Mouse (Mus musculus): ENCODE data around the gene Zfp354a. TPM values are rescaled to one million over a fixed set of nuclear protein-coding genes. Genes with fewer than 3 reads are reported as not detected.
"Not testable (repeated sequence)": the region's sequence is repeated elsewhere in the genome, so short reads cannot be mapped to it uniquely, and the experiment has no call there.

Zfp354a gene
- polyA plus RNA-seq, 1 experiment from 2014 or later = 9.1 TPM

GRCm38 (mm10) chr11:51035951-51036350 lies 23.1 kb upstream of the Zfp354a start:
- Histone ChIP-seq H3K27ac (ENCODE audit: low read depth) (no peak overlapping the region), H3K4me1 (replicated peaks; ENCODE audit: control insufficient read depth, insufficient read depth, low read length) (no peaks in the 10 kb centered on the region), H3K9ac (ENCODE audit: low read length) (no peak overlapping the region), H3K4me3 (ENCODE audit: low read depth, low read length) (no peak overlapping the region), H3K4me2 (ENCODE audit: low read length) (no peak overlapping the region), H3K27me3 (replicated peaks; ENCODE audit: control insufficient read depth, insufficient read depth, low read length) (no peaks in the 10 kb centered on the region), H3K36me3 (ENCODE audit: control insufficient read depth, insufficient read depth, low read length) (no peaks in the 10 kb centered on the region), H3K9me3 (ENCODE audit: control insufficient read depth, low read length) (no peaks in the 10 kb centered on the region)
- 70% methylated on average over 2 of the region's 2 CpGs for WGBS
- no peak for ATAC-seq (replicated peaks; ENCODE audit: low FRiP score, low TSS enrichment, low read depth)
- no peak for DNase-seq (ENCODE audit: low spot score)

- not testable (repeated sequence) for H3K9ac ChIP-seq (ENCODE audit: low read length); H3K4me2 ChIP-seq (ENCODE audit: low read length); H3K4me3 ChIP-seq (ENCODE audit: low read depth, low read length); H3K9me3 ChIP-seq (ENCODE audit: control insufficient read depth, low read length); H3K36me3 ChIP-seq (ENCODE audit: control insufficient read depth, insufficient read depth, low read length); H3K27me3 ChIP-seq (replicated peaks; ENCODE audit: control insufficient read depth, insufficient read depth, low read length); ATAC-seq (replicated peaks; ENCODE audit: low FRiP score, low TSS enrichment, low read depth); DNase-seq (ENCODE audit: low spot score); H3K27ac ChIP-seq (ENCODE audit: low read depth); H3K4me1 ChIP-seq (replicated peaks; ENCODE audit: control insufficient read depth, insufficient read depth, low read length)
- WGBS = 76% methylated on average over 3 of the region's 3 CpGs
These were observed 14.3 kb upstream of the Zfp354a start for GRCm38 (mm10) chr11:51044776-51045175.

- DNase-seq (ENCODE audit: low spot score) = not testable (repeated sequence)
These were observed 11.2 kb upstream of the Zfp354a start, which contains the start of gene Olfr1375 for GRCm38 (mm10) chr11:51047809-51048208. Olfr1375 (plus strand) TSS chr11:51048109.

GRCm38 (mm10) chr11:51051678-51052077 lies 7.4 kb upstream of the Zfp354a start:
- Histone ChIP-seq H3K9ac (ENCODE audit: low read length) (no peak overlapping the region), H3K9me3 (ENCODE audit: control insufficient read depth, low read length) (no peaks in the 10 kb centered on the region), H3K27me3 (replicated peaks; ENCODE audit: control insufficient read depth, insufficient read depth, low read length) (no peaks in the 10 kb centered on the region), H3K36me3 (ENCODE audit: control insufficient read depth, insufficient read depth, low read length) (no peaks in the 10 kb centered on the region), H3K27ac (ENCODE audit: low read depth) (no peak overlapping the region), H3K4me2 (ENCODE audit: low read length) (no peak overlapping the region), H3K4me3 (ENCODE audit: low read depth, low read length) (no peak overlapping the region), H3K4me1 (replicated peaks; ENCODE audit: control insufficient read depth, insufficient read depth, low read length) (no peaks in the 10 kb centered on the region)
- WGBS = 66% methylated on average over 2 of the region's 2 CpGs
- ATAC-seq (replicated peaks; ENCODE audit: low FRiP score, low TSS enrichment, low read depth) (no peak), DNase-seq (ENCODE audit: low spot score) (no peak)

More at GRCm38 (mm10) chr11:51047809-51048208, 11.2 kb upstream of the Zfp354a start, which contains the start of gene Olfr1375:
- not testable (repeated sequence) for H3K9ac ChIP-seq (ENCODE audit: low read length); H3K36me3 ChIP-seq (ENCODE audit: control insufficient read depth, insufficient read depth, low read length); H3K4me2 ChIP-seq (ENCODE audit: low read length); H3K4me3 ChIP-seq (ENCODE audit: low read depth, low read length); H3K27me3 ChIP-seq (replicated peaks; ENCODE audit: control insufficient read depth, insufficient read depth, low read length); ATAC-seq (replicated peaks; ENCODE audit: low FRiP score, low TSS enrichment, low read depth); H3K9me3 ChIP-seq (ENCODE audit: control insufficient read depth, low read length); H3K27ac ChIP-seq (ENCODE audit: low read depth); H3K4me1 ChIP-seq (replicated peaks; ENCODE audit: control insufficient read depth, insufficient read depth, low read length)
- WGBS = 71% methylated on average over 3 of the region's 3 CpGs

- Histone ChIP-seq H3K27ac (ENCODE audit: low read depth) (no peak overlapping the region), H3K36me3 (ENCODE audit: control insufficient read depth, insufficient read depth, low read length) (no peaks in the 10 kb centered on the region), H3K27me3 (replicated peaks; ENCODE audit: control insufficient read depth, insufficient read depth, low read length) (no peaks in the 10 kb centered on the region), H3K4me3 (ENCODE audit: low read depth, low read length) (no peak overlapping the region), H3K4me2 (ENCODE audit: low read length) (no peak overlapping the region), H3K9ac (ENCODE audit: low read length) (no peak overlapping the region), H3K4me1 (replicated peaks; ENCODE audit: control insufficient read depth, insufficient read depth, low read length) (no peaks in the 10 kb centered on the region), H3K9me3 (ENCODE audit: control insufficient read depth, low read length) (no peaks in the 10 kb centered on the region)
- DNase-seq (ENCODE audit: low spot score) (no peak), ATAC-seq (replicated peaks; ENCODE audit: low FRiP score, low TSS enrichment, low read depth) (no peak)
- WGBS = 39% methylated on average over 3 of the region's 3 CpGs
These were observed 5.8 kb upstream of the Zfp354a start for GRCm38 (mm10) chr11:51053230-51053629.

GRCm38 (mm10) chr11:51059640-51060039 lies 583 bp downstream of the Zfp354a start:
- Histone ChIP-seq H3K4me2 (ENCODE audit: low read length) (peak overlapping the region; percentile 48), H3K27ac (ENCODE audit: low read depth) (no peak overlapping the region), H3K9me3 (ENCODE audit: control insufficient read depth, low read length) (no peaks in the 10 kb centered on the region), H3K4me3 (ENCODE audit: low read depth, low read length) (peak overlapping the region; percentile 90), H3K4me1 (replicated peaks; ENCODE audit: control insufficient read depth, insufficient read depth, low read length) (peaks cover 11% of the 10 kb centered on the region; the same call in 1 of the 2 replicates), H3K9ac (ENCODE audit: low read length) (peak overlapping the region; percentile 68), H3K36me3 (ENCODE audit: control insufficient read depth, insufficient read depth, low read length) (peaks cover 11% of the 10 kb centered on the region), H3K27me3 (replicated peaks; ENCODE audit: control insufficient read depth, insufficient read depth, low read length) (no peaks in the 10 kb centered on the region)
- WGBS = 14% methylated on average over 14 of the region's 14 CpGs
- DNase-seq (ENCODE audit: low spot score) (no peak), ATAC-seq (replicated peaks; ENCODE audit: low FRiP score, low TSS enrichment, low read depth) (no peak)

GRCm38 (mm10) chr11:51060981-51061380 lies 1.9 kb downstream of the Zfp354a start:
- no peak overlapping the region for H3K27ac ChIP-seq (ENCODE audit: low read depth)
- ATAC-seq (replicated peaks; ENCODE audit: low FRiP score, low TSS enrichment, low read depth) (no peak), DNase-seq (ENCODE audit: low spot score) (no peak)
- peaks cover 18% of the 10 kb centered on the region for H3K36me3 ChIP-seq (ENCODE audit: control insufficient read depth, insufficient read depth, low read length)
- peaks cover 11% of the 10 kb centered on the region; the same call in 1 of the 2 replicates for H3K4me1 ChIP-seq (replicated peaks; ENCODE audit: control insufficient read depth, insufficient read depth, low read length)
- H3K9me3 ChIP-seq (ENCODE audit: control insufficient read depth, low read length) = no peaks in the 10 kb centered on the region
- no peaks in the 10 kb centered on the region for H3K27me3 ChIP-seq (replicated peaks; ENCODE audit: control insufficient read depth, insufficient read depth, low read length)
- no peak overlapping the region for H3K9ac ChIP-seq (ENCODE audit: low read length)
- no peak overlapping the region for H3K4me3 ChIP-seq (ENCODE audit: low read depth, low read length)
- H3K4me2 ChIP-seq (ENCODE audit: low read length) = no peak overlapping the region
- 95% methylated on average over 6 of the region's 6 CpGs for WGBS

GRCm38 (mm10) chr11:51063276-51063675 lies 4.2 kb downstream of the Zfp354a start:
- Histone ChIP-seq H3K9me3 (ENCODE audit: control insufficient read depth, low read length) (no peaks in the 10 kb centered on the region), H3K4me2 (ENCODE audit: low read length) (no peak overlapping the region), H3K4me1 (replicated peaks; ENCODE audit: control insufficient read depth, insufficient read depth, low read length) (peaks cover 11% of the 10 kb centered on the region; the same call in 1 of the 2 replicates), H3K27ac (ENCODE audit: low read depth) (no peak overlapping the region), H3K27me3 (replicated peaks; ENCODE audit: control insufficient read depth, insufficient read depth, low read length) (no peaks in the 10 kb centered on the region), H3K36me3 (ENCODE audit: control insufficient read depth, insufficient read depth, low read length) (peaks cover 38% of the 10 kb centered on the region), H3K9ac (ENCODE audit: low read length) (no peak overlapping the region), H3K4me3 (ENCODE audit: low read depth, low read length) (no peak overlapping the region)
- ATAC-seq (replicated peaks; ENCODE audit: low FRiP score, low TSS enrichment, low read depth) = no peak
- 60% methylated on average over 7 of the region's 7 CpGs for WGBS
- DNase-seq (ENCODE audit: low spot score) = no peak

GRCm38 (mm10) chr11:51063841-51064240 lies 4.8 kb downstream of the Zfp354a start:
- DNase-seq (ENCODE audit: low spot score) (no peak), ATAC-seq (replicated peaks; ENCODE audit: low FRiP score, low TSS enrichment, low read depth) (no peak)
- Histone ChIP-seq H3K4me3 (ENCODE audit: low read depth, low read length) (no peak overlapping the region), H3K4me2 (ENCODE audit: low read length) (no peak overlapping the region), H3K9me3 (ENCODE audit: control insufficient read depth, low read length) (no peaks in the 10 kb centered on the region), H3K9ac (ENCODE audit: low read length) (no peak overlapping the region), H3K27me3 (replicated peaks; ENCODE audit: control insufficient read depth, insufficient read depth, low read length) (no peaks in the 10 kb centered on the region), H3K27ac (ENCODE audit: low read depth) (no peak overlapping the region), H3K4me1 (replicated peaks; ENCODE audit: control insufficient read depth, insufficient read depth, low read length) (peaks cover 11% of the 10 kb centered on the region; the same call in 1 of the 2 replicates), H3K36me3 (ENCODE audit: control insufficient read depth, insufficient read depth, low read length) (peaks cover 43% of the 10 kb centered on the region)
- WGBS = 91% methylated on average over 8 of the region's 8 CpGs
